Mouse (Mus musculus) frontal cortex, postnatal 36 days (tissue): ENCODE measurements at regions not wholly inside any gene's neighbourhood (a gene's known extent, or its start where the extent isn't known, plus 50 kb on each side); places are given as distances from the start of the nearest gene placed in this dataset.

Experiments
- DNase-seq, 2 experiments: peaks; one replicate each; pipeline ENCODE4 v3.0.0; 2022; ENCODE audit warnings: low spot score in 2 of 2

GRCm38 (mm10) chr1:62872771-62873170 is 169.7 kb downstream of the Nrp2 start:
- no peak for DNase-seq

DNA sequence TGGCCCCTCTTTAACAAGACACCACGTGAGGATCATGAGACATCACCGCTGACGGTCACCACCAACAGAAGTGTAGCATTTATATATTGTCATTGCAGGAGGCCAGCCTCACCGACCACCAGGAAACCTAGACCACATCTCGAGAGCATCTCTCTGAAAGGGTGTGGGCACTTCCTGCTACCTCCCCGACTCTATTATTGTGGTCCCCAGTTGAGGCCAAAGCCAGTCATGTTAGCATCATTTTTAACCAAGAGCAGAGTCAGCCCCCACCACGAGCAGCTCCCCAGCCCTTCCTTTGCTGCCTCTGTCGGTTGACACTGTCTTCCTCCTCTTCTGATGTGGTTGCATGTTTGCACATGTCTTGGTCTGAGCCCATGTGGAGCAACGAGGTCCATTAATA is 172.5 kb downstream of the Nrp2 start:
- no peak for DNase-seq

- no peak for DNase-seq
Measured at GRCm38 (mm10) chr1:62876685-62877084, 173.6 kb downstream of the Nrp2 start.

GRCm38 (mm10) chr1:62880882-62881291 is 177.8 kb downstream of the Nrp2 start:
- no peak for DNase-seq

DNA sequence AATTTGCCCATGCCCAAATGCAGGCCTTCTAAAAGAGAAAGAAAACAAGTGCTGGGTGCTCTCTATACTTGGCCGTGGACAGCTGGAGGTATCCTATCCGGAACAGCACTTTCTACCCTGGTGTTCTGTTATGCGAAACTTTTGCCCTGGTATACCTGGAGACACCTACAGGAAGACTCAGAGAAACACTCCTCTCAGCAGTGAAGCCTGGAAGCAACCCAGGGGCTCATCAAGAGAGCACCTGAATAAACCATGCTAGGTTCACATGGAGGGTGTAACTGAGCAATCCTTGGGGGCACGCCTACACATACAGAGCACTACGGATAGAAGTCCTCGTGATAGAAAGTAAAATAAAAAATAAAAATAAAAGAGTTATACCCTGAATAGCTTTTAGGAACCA is 178.4 kb downstream of the Nrp2 start:
- DNase-seq, result no peak

- no peak for DNase-seq
Measured at GRCm38 (mm10) chr1:62882028-62882427, 178.9 kb downstream of the Nrp2 start.

DNA sequence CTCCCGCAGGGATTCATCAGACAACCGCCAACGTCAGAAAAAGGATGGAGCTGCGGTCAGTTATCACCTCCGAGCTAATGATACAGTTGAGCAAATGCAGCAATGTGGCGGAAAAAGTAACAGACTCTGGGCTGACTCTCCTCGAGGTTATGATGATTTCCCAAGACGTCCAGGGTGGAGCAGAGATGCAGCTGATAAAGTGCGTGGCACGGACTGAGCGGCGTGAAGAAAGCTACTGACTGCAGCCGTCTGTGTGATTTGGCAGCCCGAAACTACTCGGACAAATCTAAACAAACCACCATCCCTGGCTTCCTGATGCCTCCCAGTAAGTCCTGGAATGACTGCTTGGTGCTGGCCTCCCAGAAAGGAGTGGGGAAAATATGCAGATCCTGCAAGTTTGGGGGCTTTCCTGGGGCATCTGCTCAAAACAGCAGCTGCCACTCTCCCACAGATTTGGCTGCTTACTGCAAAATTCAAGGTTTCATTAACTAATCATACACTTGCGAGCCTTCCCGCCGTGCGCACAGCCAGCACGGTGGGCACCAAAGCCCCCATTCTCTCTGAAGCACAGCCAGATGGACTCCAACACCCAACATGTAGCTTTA is 181.9 kb downstream of the Nrp2 start:
- DNase-seq, result no peak

- DNase-seq, result no peak
Measured at GRCm38 (mm10) chr1:62887585-62888483, 184.7 kb downstream of the Nrp2 start.

- peak; percentile 66 to 72 for DNase-seq
Measured at GRCm38 (mm10) chr1:62901375-62901774, 198.3 kb downstream of the Nrp2 start.

DNA sequence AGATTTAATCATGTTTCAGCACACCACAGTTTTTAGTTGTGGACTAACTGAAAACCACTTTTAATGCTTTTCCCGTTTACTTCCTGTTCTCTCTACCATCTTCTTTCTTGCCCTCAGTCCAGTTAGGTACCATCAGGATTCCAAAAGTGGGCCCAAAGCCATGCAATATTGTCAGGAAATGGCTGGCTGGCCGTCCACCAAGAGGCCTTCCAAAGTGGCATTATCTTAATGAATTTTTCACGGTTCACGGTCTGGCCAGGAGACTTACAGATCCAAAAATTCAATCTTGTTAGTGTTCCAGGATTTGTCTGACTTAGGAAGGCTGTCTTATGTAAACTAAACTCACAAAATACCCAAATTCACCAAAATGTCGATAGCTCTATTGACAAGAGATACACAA is 198.8 kb downstream of the Nrp2 start:
- no peak for DNase-seq

GRCm38 (mm10) chr1:62902931-62903453 is 199.9 kb downstream of the Nrp2 start:
- no peak for DNase-seq

GRCm38 (mm10) chr1:62905739-62906138 is 202.7 kb downstream of the Nrp2 start:
- DNase-seq, result no peak

- no peak for DNase-seq
Measured at GRCm38 (mm10) chr1:62907243-62907642, 204.2 kb downstream of the Nrp2 start.
